Mouse (Mus musculus) forebrain, embryonic 10.5 days (tissue): ENCODE results near the gene Sept9. TPM values are rescaled to one million over a fixed set of nuclear protein-coding genes. Genes with fewer than 3 reads are reported as not detected.

Experiments
- DNase-seq: peaks from one replicate; pipeline ENCODE4 v3.0.0-alpha.2; 2017; ENCODE audit warnings: low spot score; ENCODE audit errors: extremely low spot score
- H3K27ac ChIP-seq: fragments of 300-500 bp; sonication (generic); 2 replicates; pipeline ENCODE4 v1.5.1; 2016; ENCODE audit warnings: mild to moderate bottlenecking
- H3K27me3 ChIP-seq: fragments of 300-500 bp; sonication (generic); 2 replicates; pipeline ENCODE4 v1.6.1; 2016; ENCODE audit warnings: mild to moderate bottlenecking; ENCODE audit not compliant: poor library complexity, severe bottlenecking
- H3K36me3 ChIP-seq: fragments of 300-500 bp; sonication (generic); replicated peaks from 2 replicates; pipeline ENCODE4 v1.6.1; 2016; ENCODE audit warnings: mild to moderate bottlenecking, moderate library complexity
- H3K4me1 ChIP-seq: fragments of 300-500 bp; sonication (generic); 2 replicates; pipeline ENCODE4 v1.6.1; 2016
- H3K4me3 ChIP-seq: fragments of 300-500 bp; sonication (generic); 2 replicates; pipeline ENCODE4 v1.5.1; 2016; ENCODE audit warnings: mild to moderate bottlenecking, moderate library complexity
- H3K9me3 ChIP-seq: fragments of 300-500 bp; sonication (generic); 2 replicates; pipeline ENCODE4 v1.6.1; 2016; ENCODE audit warnings: mild to moderate bottlenecking, moderate library complexity
- WGBS: fragments of 180-500 bp; shearing (Covaris S2); methylation state at CpG from one replicate; pipeline ENCODE4 v1.1.7; 2016; 5-methylcytosine and 5-hydroxymethylcytosine counted together
- polyA plus RNA-seq: library from polyadenylated mRNA; unstranded; fragments of >200 nt; fragmentation: Nextera tagmentation; extraction: Ambion mirVana; gene quantifications from 2 replicates; pipeline ENCODE4 v1.2.1, GENCODE M21; 2016

Sept9 gene
- polyA plus RNA-seq, 1 experiment from 2014 or later = 206 TPM

GRCm38 (mm10) chr11:117297190-117297829 lies 97.8 kb downstream of the Sept9 start:
- DNase-seq = no peak
- 81% methylated on average over 3 of the region's 3 CpGs for WGBS
- H3K27ac ChIP-seq = 0 out of 2 replicates have a peak overlapping the region, but pooled peaks have one; percentile 3
- H3K4me1 ChIP-seq = peaks cover 47% of the 10 kb centered on the region
- no peak overlapping the region for H3K4me3 ChIP-seq
- H3K27me3 ChIP-seq = no peaks in the 10 kb centered on the region
- H3K9me3 ChIP-seq = peaks cover 7% of the 10 kb centered on the region; the same call in 1 of the 2 replicates
- H3K36me3 ChIP-seq = peaks cover 83% of the 10 kb centered on the region

GRCm38 (mm10) chr11:117299741-117300140 lies 100.3 kb downstream of the Sept9 start:
- peaks cover 88% of the 10 kb centered on the region for H3K36me3 ChIP-seq
- H3K27me3 ChIP-seq = no peaks in the 10 kb centered on the region
- H3K4me3 ChIP-seq = no peak overlapping the region
- no peak overlapping the region for H3K27ac ChIP-seq
- DNase-seq = no peak
- peaks cover 47% of the 10 kb centered on the region for H3K4me1 ChIP-seq
- peaks cover 7% of the 10 kb centered on the region; the same call in 1 of the 2 replicates for H3K9me3 ChIP-seq
- WGBS = 96% methylated on average over 6 of the region's 6 CpGs

GRCm38 (mm10) chr11:117300809-117301208 lies 101.3 kb downstream of the Sept9 start:
- WGBS = 89% methylated on average over 4 of the region's 4 CpGs
- no peak overlapping the region for H3K27ac ChIP-seq
- H3K36me3 ChIP-seq = peaks cover 77% of the 10 kb centered on the region
- H3K9me3 ChIP-seq = peaks cover 7% of the 10 kb centered on the region; the same call in 1 of the 2 replicates
- H3K27me3 ChIP-seq = no peaks in the 10 kb centered on the region
- no peak overlapping the region for H3K4me3 ChIP-seq
- H3K4me1 ChIP-seq = peaks cover 39% of the 10 kb centered on the region
- no peak for DNase-seq

- no peak for DNase-seq
- Histone ChIP-seq H3K27me3 (no peaks in the 10 kb centered on the region), H3K4me3 (no peak overlapping the region), H3K27ac (no peak overlapping the region), H3K9me3 (peaks cover 7% of the 10 kb centered on the region; the same call in 1 of the 2 replicates), H3K36me3 (peaks cover 72% of the 10 kb centered on the region), H3K4me1 (peaks cover 39% of the 10 kb centered on the region)
- WGBS = 80% methylated on average over 6 of the region's 6 CpGs
Observed at GRCm38 (mm10) chr11:117301716-117302115, 102.3 kb downstream of the Sept9 start.

GRCm38 (mm10) chr11:117302371-117302770 lies 102.9 kb downstream of the Sept9 start:
- no peak for DNase-seq
- Histone ChIP-seq H3K27me3 (no peaks in the 10 kb centered on the region), H3K27ac (no peak overlapping the region), H3K9me3 (peaks cover 7% of the 10 kb centered on the region; the same call in 1 of the 2 replicates), H3K4me3 (no peak overlapping the region), H3K36me3 (peaks cover 66% of the 10 kb centered on the region), H3K4me1 (peaks cover 40% of the 10 kb centered on the region)
- WGBS = 90% methylated on average over 5 of the region's 5 CpGs

GRCm38 (mm10) chr11:117305509-117306188 lies 106.2 kb downstream of the Sept9 start:
- no peak overlapping the region for H3K4me3 ChIP-seq
- DNase-seq = no peak
- H3K4me1 ChIP-seq = peaks cover 73% of the 10 kb centered on the region
- peaks cover 4% of the 10 kb centered on the region; the same call in 1 of the 2 replicates for H3K9me3 ChIP-seq
- H3K27ac ChIP-seq = no peak overlapping the region
- WGBS = 89% methylated on average over 7 of the region's 7 CpGs
- peaks cover 42% of the 10 kb centered on the region for H3K36me3 ChIP-seq
- H3K27me3 ChIP-seq = no peaks in the 10 kb centered on the region

- DNase-seq = no peak
- WGBS = 74% methylated on average over 14 of the region's 14 CpGs
- H3K4me3 ChIP-seq = no peak overlapping the region
- peaks cover 35% of the 10 kb centered on the region for H3K36me3 ChIP-seq
- H3K4me1 ChIP-seq = peaks cover 76% of the 10 kb centered on the region
- 0 out of 2 replicates have a peak overlapping the region, but pooled peaks have one; percentile 3 for H3K27ac ChIP-seq
- no peaks in the 10 kb centered on the region for H3K9me3 ChIP-seq
- no peaks in the 10 kb centered on the region for H3K27me3 ChIP-seq
Observed at GRCm38 (mm10) chr11:117306311-117307088, 107.0 kb downstream of the Sept9 start.

GRCm38 (mm10) chr11:117307895-117308786 lies 108.7 kb downstream of the Sept9 start:
- no peak for DNase-seq
- 39% methylated on average over 13 of the region's 13 CpGs for WGBS
- Histone ChIP-seq H3K4me1 (peaks cover 83% of the 10 kb centered on the region), H3K9me3 (no peaks in the 10 kb centered on the region), H3K27me3 (no peaks in the 10 kb centered on the region), H3K27ac (peak overlapping the region; percentile 74), H3K36me3 (peaks cover 30% of the 10 kb centered on the region), H3K4me3 (0 out of 2 replicates have a peak overlapping the region, but pooled peaks have one; percentile 7)

- H3K36me3 ChIP-seq = peaks cover 22% of the 10 kb centered on the region
- peaks cover 90% of the 10 kb centered on the region for H3K4me1 ChIP-seq
- DNase-seq = no peak
- no peak overlapping the region for H3K4me3 ChIP-seq
- WGBS = 77% methylated on average over 17 of the region's 17 CpGs
- H3K9me3 ChIP-seq = no peaks in the 10 kb centered on the region
- H3K27ac ChIP-seq = peak overlapping the region; percentile 74
- no peaks in the 10 kb centered on the region for H3K27me3 ChIP-seq
Observed at GRCm38 (mm10) chr11:117309108-117309917, 109.9 kb downstream of the Sept9 start.

- Histone ChIP-seq H3K9me3 (no peaks in the 10 kb centered on the region), H3K36me3 (peaks cover 23% of the 10 kb centered on the region), H3K27ac (peak overlapping the region; percentile 74), H3K4me1 (peaks cover 93% of the 10 kb centered on the region), H3K4me3 (no peak overlapping the region), H3K27me3 (no peaks in the 10 kb centered on the region)
- 79% methylated on average over 3 of the region's 3 CpGs for WGBS
- no peak for DNase-seq
Observed at GRCm38 (mm10) chr11:117309918-117310287, 110.4 kb downstream of the Sept9 start.

- peaks cover 100% of the 10 kb centered on the region for H3K4me1 ChIP-seq
- H3K4me3 ChIP-seq = no peak overlapping the region
- peak overlapping the region; percentile 74; the same call in 1 of the 2 replicates for H3K27ac ChIP-seq
- H3K36me3 ChIP-seq = peaks cover 29% of the 10 kb centered on the region
- no peaks in the 10 kb centered on the region for H3K9me3 ChIP-seq
- 94% methylated on average over 12 of the region's 12 CpGs for WGBS
- no peak for DNase-seq
- no peaks in the 10 kb centered on the region for H3K27me3 ChIP-seq
Observed at GRCm38 (mm10) chr11:117310341-117311107, 111.1 kb downstream of the Sept9 start.
